Mouse (Mus musculus) ES-Bruce4 (cell line): ENCODE results near the gene Tpo.

Experiments
- CTCF ChIP-seq: IDR thresholded peaks from one replicate; pipeline ENCODE4 v1.8.1; 2011; ENCODE audit warnings: low read depth, low read length
- EP300 ChIP-seq: IDR thresholded peaks from 2 replicates; pipeline ENCODE4 v1.6.1; 2011; ENCODE audit warnings: low read depth, low read length; ENCODE audit not compliant: insufficient read depth

GRCm38 (mm10) chr12:30034681-30035080 lies 97.7 kb downstream of the Tpo start:
- TF ChIP-seq CTCF (no peak), EP300 (no peak)
